Mouse (Mus musculus) CH12.LX (cell line): ENCODE data around the gene Mrpl19. TPM values are rescaled to one million over a fixed set of nuclear protein-coding genes. Genes with fewer than 3 reads are reported as not detected.

ENCODE experiments used
- DNase-seq: peaks from one replicate; pipeline ENCODE4 v3.0.0-alpha.2; 2013; ENCODE audit errors: extremely low read depth
- H3K27ac ChIP-seq: 2 replicates; pipeline ENCODE4 v1.5.1; 2012; ENCODE audit warnings: low read depth, mild to moderate bottlenecking, control low read depth, moderate library complexity; ENCODE audit not compliant: insufficient read depth
- H3K27me3 ChIP-seq: replicated peaks from 2 replicates; pipeline ENCODE3; 2012; ENCODE audit warnings: inconsistent platforms
- H3K36me3 ChIP-seq, 2 experiments: replicated peaks in 1 of 2; 2 replicates each; pipeline versions ENCODE3 to v1.6.1; 2012; ENCODE audit warnings: inconsistent platforms in 1 of 2, low read length in 1 of 2, mild to moderate bottlenecking in 1 of 2, mixed read lengths in 1 of 2, moderate library complexity in 1 of 2; ENCODE audit not compliant: control insufficient read depth in 1 of 2, insufficient read depth in 1 of 2
- H3K4me1 ChIP-seq, 2 experiments: 2 replicates each; pipeline ENCODE4 v1.6.1; 2012; ENCODE audit warnings: inconsistent platforms in 1 of 2, moderate library complexity in 1 of 2; ENCODE audit not compliant: insufficient read depth in 2 of 2, control insufficient read depth in 1 of 2
- H3K4me2 ChIP-seq: 2 replicates; pipeline ENCODE4 v1.6.1; 2012; ENCODE audit warnings: low read depth, mild to moderate bottlenecking, control low read depth; ENCODE audit not compliant: poor library complexity, insufficient read depth, severe bottlenecking
- H3K4me3 ChIP-seq, 3 experiments: fragments of 150-350 bp in 1 of 3; sonication (generic) in 1 of 3; replicated peaks in 1 of 3; 2 replicates each; pipeline versions ENCODE3 to v1.5.1; 2011 to 2012; ENCODE audit warnings: low read depth in 2 of 3, low read length in 2 of 3, mild to moderate bottlenecking in 2 of 3, moderate library complexity in 2 of 3, control low read depth in 1 of 3, improper control_type of control experiment in 1 of 3, inconsistent platforms in 1 of 3, mixed read lengths in 1 of 3; ENCODE audit not compliant: poor library complexity in 1 of 3
- H3K79me2 ChIP-seq: replicated peaks from 2 replicates; pipeline ENCODE4 v1.6.1; 2012; ENCODE audit warnings: mild to moderate bottlenecking, moderate library complexity; ENCODE audit not compliant: control insufficient read depth, poor library complexity, insufficient read depth, severe bottlenecking; ENCODE audit errors: extremely low read depth
- H3K9ac ChIP-seq: 2 replicates; pipeline ENCODE4 v1.6.1; 2012; ENCODE audit warnings: low read depth, mild to moderate bottlenecking, control low read depth, moderate library complexity; ENCODE audit not compliant: insufficient read depth
- H3K9me3 ChIP-seq: replicated peaks from 2 replicates; pipeline ENCODE3; 2012; ENCODE audit warnings: low read length, inconsistent platforms, mixed read lengths
- CHD1 ChIP-seq: IDR thresholded peaks from 2 replicates; pipeline ENCODE4 v1.6.1; 2012; ENCODE audit warnings: low read depth, low read length, improper control_type of control experiment, inconsistent platforms
- CHD2 ChIP-seq: IDR thresholded peaks from 2 replicates; pipeline ENCODE4 v1.6.1; 2011; ENCODE audit warnings: low read length, improper control_type of control experiment
- CTCF ChIP-seq, 2 experiments: IDR thresholded peaks in 1 of 2; conservative IDR thresholded peaks in 1 of 2; 2 replicates each; pipeline ENCODE4 v1.5.1; 2011 to 2012; ENCODE audit warnings: low read depth in 2 of 2, low read length in 2 of 2, improper control_type of control experiment in 1 of 2, inconsistent platforms in 1 of 2, mild to moderate bottlenecking in 1 of 2, moderate library complexity in 1 of 2
- ELF1 ChIP-seq: IDR thresholded peaks from 2 replicates; pipeline ENCODE4 v1.6.1; 2014; ENCODE audit warnings: low read depth, mild to moderate bottlenecking, inconsistent platforms, low read length, improper control_type of control experiment
- EP300 ChIP-seq: IDR thresholded peaks from 2 replicates; pipeline ENCODE4 v1.6.1; 2011; ENCODE audit warnings: low read length, improper control_type of control experiment
- ETS1 ChIP-seq: conservative IDR thresholded peaks from 2 replicates; pipeline ENCODE4 v1.6.1; 2012; ENCODE audit warnings: low read depth, mild to moderate bottlenecking, inconsistent platforms, low read length, improper control_type of control experiment, moderate library complexity
- HCFC1 ChIP-seq: IDR thresholded peaks from 2 replicates; pipeline ENCODE4 v1.6.1; 2012; ENCODE audit warnings: low read depth, mild to moderate bottlenecking, inconsistent platforms, low read length, improper control_type of control experiment
- MAX ChIP-seq: IDR thresholded peaks from 2 replicates; pipeline ENCODE4 v1.6.1; 2011; ENCODE audit warnings: low read length, improper control_type of control experiment
- MEF2A ChIP-seq: IDR thresholded peaks from 2 replicates; pipeline ENCODE4 v1.6.1; 2014; ENCODE audit warnings: low read depth, mild to moderate bottlenecking, inconsistent platforms, low read length, improper control_type of control experiment, borderline replicate concordance
- PAX5 ChIP-seq: IDR thresholded peaks from 2 replicates; pipeline ENCODE4 v1.6.1; 2012; ENCODE audit warnings: low read length, inconsistent platforms, mixed read lengths
- RAD21 ChIP-seq: IDR thresholded peaks from 2 replicates; pipeline ENCODE4 v1.6.1; 2011; ENCODE audit warnings: low read depth, mild to moderate bottlenecking, low read length, improper control_type of control experiment, moderate library complexity
- RCOR1 ChIP-seq: conservative IDR thresholded peaks from 2 replicates; pipeline ENCODE4 v1.6.1; 2012; ENCODE audit warnings: low read depth, mild to moderate bottlenecking, inconsistent platforms, low read length, improper control_type of control experiment
- TBP ChIP-seq: conservative IDR thresholded peaks from 2 replicates; pipeline ENCODE4 v1.6.1; 2011; ENCODE audit warnings: low read depth, low read length, improper control_type of control experiment
- TCF12 ChIP-seq: IDR thresholded peaks from 2 replicates; pipeline ENCODE4 v1.6.1; 2014; ENCODE audit warnings: low read depth, mild to moderate bottlenecking, inconsistent platforms, low read length, improper control_type of control experiment
- UBTF ChIP-seq: IDR thresholded peaks from 2 replicates; pipeline ENCODE4 v1.6.1; 2012; ENCODE audit warnings: low read depth, mild to moderate bottlenecking, inconsistent platforms, low read length, improper control_type of control experiment, moderate library complexity
- USF1 ChIP-seq: IDR thresholded peaks from 2 replicates; pipeline ENCODE4 v1.6.1; 2014; ENCODE audit warnings: low read depth, mild to moderate bottlenecking, inconsistent platforms, low read length, improper control_type of control experiment
- USF2 ChIP-seq: conservative IDR thresholded peaks from 2 replicates; pipeline ENCODE4 v1.6.1; 2011; ENCODE audit warnings: low read depth, low read length, improper control_type of control experiment
- ZKSCAN1 ChIP-seq: IDR thresholded peaks from 2 replicates; pipeline ENCODE4 v1.6.1; 2012; ENCODE audit warnings: low read depth, inconsistent platforms, low read length, improper control_type of control experiment, borderline replicate concordance
- dilution Hi-C: fragments of 300-500 bp; cut with MboI; formaldehyde crosslinking; loops from 2 replicates; pipeline ENCODE4 v1.14.3; 2020; ENCODE audit warnings: low sequenced_read_pairs; ENCODE audit not compliant: extremely low pct_unique_long_range_greater_than_20kb, extremely low pct_ligation_motif_present
- in situ Hi-C: fragments of 300-500 bp; cut with MboI; formaldehyde crosslinking; loops from 3 replicates; pipeline ENCODE4 v1.14.3; 2019; ENCODE audit warnings: low sequenced_read_pairs, low pct_ligation_motif_present, low pct_unique_long_range_greater_than_20kb, mixed read lengths
- polyA plus RNA-seq: library from polyadenylated mRNA; unstranded; fragments of >175 nt; gene quantifications from 2 replicates; pipeline ENCODE4 v1.2.1, GENCODE M21; 2012; ENCODE audit warnings: low read depth; ENCODE audit not compliant: insufficient read length
- total RNA-seq, 2 experiments: library from RNA; depleted of rRNA; stranded (reverse); fragments of 300-350 nt in 1 of 2; fragments of >200 nt in 1 of 2; gene quantifications; 2 replicates each; pipeline ENCODE4 v1.2.3; 2012 to 2014

Gene Mrpl19
- total and polyA plus RNA-seq, 3 experiments = 27.2 to 96.2 (median 54.0) TPM

DNA sequence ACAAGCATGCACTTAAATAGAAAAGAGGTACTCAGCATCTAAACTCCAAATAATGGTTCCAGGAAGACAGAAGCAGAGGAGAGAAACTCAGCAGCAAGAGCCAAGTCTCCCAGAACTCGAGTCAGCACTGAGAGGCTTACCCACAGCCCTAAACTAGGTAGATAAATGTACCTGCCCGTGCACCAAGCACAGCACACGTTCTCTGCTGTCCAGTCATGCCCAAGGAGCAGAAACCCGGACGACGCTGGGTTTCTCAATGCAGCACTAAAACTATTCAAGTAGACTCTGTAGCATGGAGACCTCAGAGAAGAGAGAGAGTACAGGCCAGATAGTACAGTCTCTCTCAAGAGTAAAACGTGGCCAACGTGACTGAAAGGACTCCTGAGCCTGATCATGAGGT lies 5.9 kb downstream of the Mrpl19 start:
- Histone ChIP-seq H3K4me2 (no peak overlapping the region), H3K9me3 (no peaks in the 10 kb centered on the region), H3K4me3 (no peak overlapping the region), H3K9ac (no peak overlapping the region), H3K79me2 (peaks cover 6% of the 10 kb centered on the region), H3K36me3 (peaks cover 62 to 89% of the 10 kb centered on the region in 2 experiments), H3K27ac (no peak overlapping the region), H3K27me3 (no peaks in the 10 kb centered on the region), H3K4me1 (peaks cover 4 to 20% of the 10 kb centered on the region in 2 experiments; a peak in 2 of 4 replicates)
- no peak for TF ChIP-seq ZKSCAN1
- no peak for TF ChIP-seq UBTF
- TF ChIP-seq RCOR1 = no peak
- TF ChIP-seq USF2 = no peak
- TF ChIP-seq CTCF (conservative IDR thresholded peaks at IDR 0.05 in 1 of 2, IDR thresholded peaks at IDR 0.05 in 1 of 2; ENCODE audit: low read depth in 2 of 2, low read length in 2 of 2) = no peak
- TF ChIP-seq USF1 = no peak
- DNase-seq = no peak
- in situ Hi-C loops = loop anchor here (25.0 kb wide), 1 partner anchor 752 kb away; the partner anchor contains the start of gene Pole4
- dilution Hi-C loops = no loop called here

- Histone ChIP-seq H3K4me1 (peaks cover 3 to 4% of the 10 kb centered on the region in 2 experiments; a peak in 1 of 4 replicates), H3K9ac (no peak overlapping the region), H3K79me2 (no peaks in the 10 kb centered on the region; the same call in 1 of the 2 replicates), H3K27me3 (no peaks in the 10 kb centered on the region), H3K9me3 (no peaks in the 10 kb centered on the region), H3K27ac (no peak overlapping the region), H3K36me3 (peaks cover 65 to 92% of the 10 kb centered on the region in 2 experiments), H3K4me3 (no peak overlapping the region), H3K4me2 (no peak overlapping the region)
- no peak for DNase-seq
- dilution Hi-C loops (no loop called here), in situ Hi-C loops (loop anchor here (25.0 kb wide), 1 partner anchor 754 kb away; the partner anchor contains the start of gene Pole4)
- TF ChIP-seq CHD2 = no peak
- TF ChIP-seq UBTF = no peak
- no peak for TF ChIP-seq USF1
- TF ChIP-seq ETS1 = no peak
- TF ChIP-seq MEF2A = no peak
- no peak for TF ChIP-seq TBP
- no peak for TF ChIP-seq HCFC1
- no peak for TF ChIP-seq PAX5
- TF ChIP-seq MAX = no peak
Observed at GRCm38 (mm10) chr6:81957992-81958391, 7.8 kb downstream of the Mrpl19 start.

GRCm38 (mm10) chr6:81956399-81956798 lies 9.4 kb downstream of the Mrpl19 start:
- TF ChIP-seq CHD1 (no peak), UBTF (no peak), TCF12 (no peak), HCFC1 (no peak), CTCF (conservative IDR thresholded peaks at IDR 0.05 in 1 of 2, IDR thresholded peaks at IDR 0.05 in 1 of 2; ENCODE audit: low read depth in 2 of 2, low read length in 2 of 2) (peak; percentile 20 to 47; a peak in 2 of 4 replicates), RAD21 (no peak), ELF1 (no peak), EP300 (no peak)
- no peaks in the 10 kb centered on the region for H3K4me1 ChIP-seq
- in situ Hi-C loops = loop anchor here (25.0 kb wide), 1 partner anchor 756 kb away; the partner anchor contains the start of gene Pole4
- dilution Hi-C loops = no loop called here
- H3K36me3 ChIP-seq = peaks cover 67 to 93% of the 10 kb centered on the region in 2 experiments
- H3K79me2 ChIP-seq = no peaks in the 10 kb centered on the region
- no peak overlapping the region for H3K4me3 ChIP-seq
- H3K9ac ChIP-seq = no peak overlapping the region
- no peaks in the 10 kb centered on the region for H3K27me3 ChIP-seq
- H3K4me2 ChIP-seq = no peak overlapping the region
- H3K27ac ChIP-seq = no peak overlapping the region
- H3K9me3 ChIP-seq = no peaks in the 10 kb centered on the region
- no peak for DNase-seq
